Mouse (Mus musculus) kidney, adult 2 months (tissue): Measurements from ENCODE around the gene Rptor. TPM values are rescaled to one million over a fixed set of nuclear protein-coding genes. Genes with fewer than 3 reads are reported as not detected.

Experiments
- DNase-seq: peaks from one replicate; pipeline ENCODE4 v3.0.0; 2021
- H3K27ac ChIP-seq: fragments of 200-500 bp; 2 replicates; pipeline ENCODE4 v1.5.1; 2012; ENCODE audit warnings: low read depth, low read length, control low read depth, inconsistent platforms; ENCODE audit not compliant: insufficient read depth
- H3K27me3 ChIP-seq: fragments of 200-500 bp; replicated peaks from 2 replicates; pipeline ENCODE4 v1.6.1; 2012; ENCODE audit warnings: mild to moderate bottlenecking, moderate library complexity, low read length, inconsistent platforms; ENCODE audit not compliant: control insufficient read depth, insufficient read depth
- H3K36me3 ChIP-seq: fragments of 200-500 bp; 2 replicates; pipeline ENCODE4 v1.6.1; 2012; ENCODE audit warnings: mild to moderate bottlenecking, moderate library complexity, low read length, inconsistent platforms; ENCODE audit not compliant: control insufficient read depth, insufficient read depth
- H3K4me1 ChIP-seq: fragments of 200-500 bp; 2 replicates; pipeline ENCODE4 v1.6.1; 2011; ENCODE audit warnings: low read length; ENCODE audit not compliant: control insufficient read depth, insufficient read depth
- H3K4me3 ChIP-seq: fragments of 200-500 bp; 2 replicates; pipeline ENCODE4 v1.5.1; 2011; ENCODE audit warnings: mild to moderate bottlenecking, low read depth, low read length, control low read depth; ENCODE audit not compliant: insufficient read depth
- CTCF ChIP-seq: fragments of 200-500 bp; conservative IDR thresholded peaks from 2 replicates; pipeline ENCODE4 v1.5.1; 2011; ENCODE audit warnings: low read depth, mild to moderate bottlenecking, control low read depth, low read length, moderate library complexity, mixed read lengths; ENCODE audit not compliant: insufficient read depth, insufficient read length
- POLR2A ChIP-seq: fragments of 200-500 bp; IDR thresholded peaks from one replicate; pipeline ENCODE4 v1.6.1; 2011; ENCODE audit warnings: low read depth, low read length, control low read depth
- WGBS: fragments of 180-500 bp; shearing (Covaris S2); methylation state at CpG from one replicate; pipeline ENCODE4 v1.1.7; 2018; 5-methylcytosine and 5-hydroxymethylcytosine counted together
- polyA plus RNA-seq: library from polyadenylated mRNA; depleted of rRNA; stranded (reverse); fragments of >200 nt; gene quantifications from 2 replicates; pipeline ENCODE4 v1.2.3, GENCODE M21; 2012

Rptor gene
- polyA plus RNA-seq, 1 experiment = 20.7 TPM

- Histone ChIP-seq H3K4me3 (no peak overlapping the region), H3K27me3 (no peaks in the 10 kb centered on the region), H3K27ac (no peak overlapping the region), H3K36me3 (no peaks in the 10 kb centered on the region), H3K4me1 (no peaks in the 10 kb centered on the region)
- DNase-seq = no peak
- TF ChIP-seq POLR2A = no peak
- no peak for TF ChIP-seq CTCF
- 57% methylated on average over 4 of the region's 4 CpGs for WGBS
Observed at GRCm38 (mm10) chr11:119586511-119586910, 16.2 kb upstream of the Rptor start.

- no peak overlapping the region for H3K4me3 ChIP-seq
- H3K27me3 ChIP-seq = no peaks in the 10 kb centered on the region
- no peak overlapping the region for H3K27ac ChIP-seq
- no peaks in the 10 kb centered on the region for H3K36me3 ChIP-seq
- H3K4me1 ChIP-seq = no peaks in the 10 kb centered on the region
- no peak for DNase-seq
- 39% methylated on average over 5 of the region's 5 CpGs for WGBS
- TF ChIP-seq POLR2A = no peak
- no peak for TF ChIP-seq CTCF
Observed at GRCm38 (mm10) chr11:119587112-119587511, 15.6 kb upstream of the Rptor start.

GRCm38 (mm10) chr11:119589242-119589641, 13.5 kb upstream of the Rptor start:
- 75% methylated on average over 7 of the region's 7 CpGs for WGBS
- no peak overlapping the region for H3K27ac ChIP-seq
- no peak for DNase-seq
- H3K4me3 ChIP-seq = no peak overlapping the region
- no peaks in the 10 kb centered on the region for H3K36me3 ChIP-seq
- H3K27me3 ChIP-seq = no peaks in the 10 kb centered on the region
- no peaks in the 10 kb centered on the region for H3K4me1 ChIP-seq
- TF ChIP-seq CTCF = no peak
- no peak for TF ChIP-seq POLR2A

GRCm38 (mm10) chr11:119593966-119594365, 8.7 kb upstream of the Rptor start:
- no peak overlapping the region for H3K27ac ChIP-seq
- no peaks in the 10 kb centered on the region for H3K27me3 ChIP-seq
- H3K36me3 ChIP-seq = no peaks in the 10 kb centered on the region
- H3K4me1 ChIP-seq = no peaks in the 10 kb centered on the region
- no peak for TF ChIP-seq POLR2A
- WGBS = 39% methylated on average over 3 of the region's 3 CpGs
- no peak overlapping the region for H3K4me3 ChIP-seq
- no peak for DNase-seq

- 55% methylated on average over 3 of the region's 3 CpGs for WGBS
- Histone ChIP-seq H3K4me3 (no peak overlapping the region), H3K36me3 (no peaks in the 10 kb centered on the region), H3K4me1 (peaks cover 6% of the 10 kb centered on the region), H3K27me3 (no peaks in the 10 kb centered on the region), H3K27ac (no peak overlapping the region)
- no peak for DNase-seq
- TF ChIP-seq POLR2A (no peak), CTCF (no peak)
Observed at GRCm38 (mm10) chr11:119598856-119599255, 3.8 kb upstream of the Rptor start.

- Histone ChIP-seq H3K4me1 (peaks cover 7% of the 10 kb centered on the region), H3K4me3 (no peak overlapping the region), H3K27me3 (no peaks in the 10 kb centered on the region), H3K27ac (no peak overlapping the region), H3K36me3 (no peaks in the 10 kb centered on the region)
- no peak for DNase-seq
- WGBS = 85% methylated on average over 1 of the region's 1 CpGs
- TF ChIP-seq CTCF = no peak
- TF ChIP-seq POLR2A = no peak
Observed at GRCm38 (mm10) chr11:119600286-119600685, 2.4 kb upstream of the Rptor start.

GRCm38 (mm10) chr11:119602177-119602700, 466 bp upstream of the Rptor start:
- 32% methylated on average over 10 of the region's 10 CpGs for WGBS
- TF ChIP-seq CTCF (no peak), POLR2A (no peak)
- no peak for DNase-seq

More at GRCm38 (mm10) chr11:119602177-119602700, 466 bp upstream of the Rptor start:
- peaks cover 7% of the 10 kb centered on the region for H3K4me1 ChIP-seq
- H3K36me3 ChIP-seq = no peaks in the 10 kb centered on the region
- H3K27me3 ChIP-seq = no peaks in the 10 kb centered on the region
- no peak overlapping the region for H3K27ac ChIP-seq
- 0 out of 2 replicates have a peak overlapping the region, but pooled peaks have one; percentile 3 for H3K4me3 ChIP-seq
